Mouse (Mus musculus) limb, embryonic 14.5 days (tissue): ENCODE measurements around the gene Exoc6b. TPM values are rescaled to one million over a fixed set of nuclear protein-coding genes. Genes with fewer than 3 reads are reported as not detected.

Source experiments
- ATAC-seq: fragments of 200-750 bp; cut with Nextera tagmentation; 2 replicates; pipeline ENCODE4 v1.8.0; 2017; ENCODE audit warnings: low read depth, moderate number of reproducible peaks, moderate TSS enrichment; ENCODE audit not compliant: low FRiP score
- DNase-seq: peaks from one replicate; pipeline ENCODE4 v3.0.0-alpha.2; 2015; ENCODE audit warnings: low spot score
- H3K27ac ChIP-seq: fragments of 300-500 bp; sonication (generic); replicated peaks from 2 replicates; pipeline ENCODE4 v1.5.1; 2014; ENCODE audit warnings: low read depth, mild to moderate bottlenecking, low read length, moderate library complexity, mixed read lengths
- H3K27me3 ChIP-seq: fragments of 300-500 bp; sonication (generic); 2 replicates; pipeline ENCODE4 v1.6.1; 2014; ENCODE audit warnings: low read length, mixed read lengths; ENCODE audit not compliant: control insufficient read depth, insufficient read depth
- H3K36me3 ChIP-seq: fragments of 300-500 bp; sonication (generic); 2 replicates; pipeline ENCODE4 v1.6.1; 2014; ENCODE audit warnings: mild to moderate bottlenecking, low read length, moderate library complexity, mixed read lengths; ENCODE audit not compliant: control insufficient read depth, insufficient read depth
- H3K4me1 ChIP-seq: fragments of 300-500 bp; sonication (generic); 2 replicates; pipeline ENCODE4 v1.6.1; 2014; ENCODE audit warnings: antibody characterized with exemption, low read length, mixed read lengths; ENCODE audit not compliant: control insufficient read depth, insufficient read depth
- H3K4me2 ChIP-seq: fragments of 300-500 bp; sonication (generic); replicated peaks from 2 replicates; pipeline ENCODE4 v1.6.1; 2014; ENCODE audit warnings: low read depth, mild to moderate bottlenecking, low read length, moderate library complexity; ENCODE audit not compliant: severe bottlenecking
- H3K4me3 ChIP-seq: fragments of 300-500 bp; sonication (generic); replicated peaks from 2 replicates; pipeline ENCODE4 v1.5.1; 2014; ENCODE audit warnings: low read length
- H3K9ac ChIP-seq: fragments of 300-500 bp; sonication (generic); 2 replicates; pipeline ENCODE4 v1.6.1; 2014; ENCODE audit warnings: mild to moderate bottlenecking, low read depth, low read length, moderate library complexity; ENCODE audit not compliant: severe bottlenecking
- H3K9me3 ChIP-seq: fragments of 300-500 bp; sonication (generic); 2 replicates; pipeline ENCODE4 v1.6.1; 2016; ENCODE audit warnings: low read length; ENCODE audit not compliant: control insufficient read depth
- POLR2A ChIP-seq: fragments of 200-500 bp; IDR thresholded peaks from 2 replicates; pipeline ENCODE4 v1.8.0; 2012; ENCODE audit warnings: inconsistent platforms, mild to moderate bottlenecking, moderate library complexity, borderline replicate concordance; ENCODE audit not compliant: insufficient read depth, insufficient read length; ENCODE audit errors: extremely low read depth
- WGBS: fragments of 180-500 bp; shearing (Covaris S2); extraction: QIAGEN DNeasy Blood & Tissue Kit; methylation state at CpG from one replicate; pipeline ENCODE4 v1.1.7; 2014; 5-methylcytosine and 5-hydroxymethylcytosine counted together
- polyA plus RNA-seq, 2 experiments: library from polyadenylated mRNA; depleted of rRNA in 1 of 2; stranded (reverse) in 1 of 2; unstranded in 1 of 2; fragments of >200 nt; fragmentation: Nextera tagmentation in 1 of 2; extraction: Ambion mirVana in 1 of 2; gene quantifications; 2 replicates each; pipeline versions ENCODE4 v1.2.1 to v1.2.3; 2012 to 2014

Gene Exoc6b
- polyA plus RNA-seq, 2 experiments: 16.1 to 40.7 TPM

- no peak overlapping the region for H3K4me2 ChIP-seq
- no peak for TF ChIP-seq POLR2A
- no peak for ATAC-seq
These were observed 122.7 kb downstream of the Exoc6b start for GRCm38 (mm10) chr6:84946569-84946968.

GRCm38 (mm10) chr6:84946106-84946505, 123.2 kb downstream of the Exoc6b start:
- Histone ChIP-seq H3K4me3 (no peak overlapping the region), H3K27me3 (no peaks in the 10 kb centered on the region), H3K9ac (no peak overlapping the region), H3K36me3 (no peaks in the 10 kb centered on the region), H3K4me2 (no peak overlapping the region), H3K9me3 (no peaks in the 10 kb centered on the region), H3K4me1 (no peaks in the 10 kb centered on the region), H3K27ac (no peak overlapping the region)
- 76% methylated on average over 2 of the region's 2 CpGs for whole genome bisulfite sequencing
- ATAC-seq: no peak
- no peak for TF ChIP-seq POLR2A
- DNase-seq: no peak

More at GRCm38 (mm10) chr6:84946569-84946968, 122.7 kb downstream of the Exoc6b start:
- Histone ChIP-seq H3K27me3 (no peaks in the 10 kb centered on the region), H3K4me3 (no peak overlapping the region), H3K4me1 (no peaks in the 10 kb centered on the region), H3K36me3 (no peaks in the 10 kb centered on the region), H3K27ac (no peak overlapping the region), H3K9ac (no peak overlapping the region), H3K9me3 (no peaks in the 10 kb centered on the region)
- 62% methylated on average over 3 of the region's 3 CpGs for WGBS
- DNase-seq: no peak

GRCm38 (mm10) chr6:84932953-84933921, 136.1 kb downstream of the Exoc6b start:
- H3K27ac ChIP-seq: 0 out of 2 replicates have a peak overlapping the region, but pooled peaks have one; percentile 19
- 43% methylated on average over 11 of the region's 11 CpGs for WGBS
- peak; percentile 38 for DNase-seq

GRCm38 (mm10) chr6:84931051-84931450, 138.3 kb downstream of the Exoc6b start:
- H3K4me2 ChIP-seq: no peak overlapping the region
- no peaks in the 10 kb centered on the region for H3K27me3 ChIP-seq
- no peak overlapping the region for H3K9ac ChIP-seq
- TF ChIP-seq POLR2A: no peak
- ATAC-seq (no peak), DNase-seq (no peak)
- H3K9me3 ChIP-seq: no peaks in the 10 kb centered on the region
- no peak overlapping the region for H3K27ac ChIP-seq
- no peaks in the 10 kb centered on the region for H3K36me3 ChIP-seq
- peaks cover 19% of the 10 kb centered on the region for H3K4me1 ChIP-seq
- H3K4me3 ChIP-seq: no peak overlapping the region
- WGBS: 25% methylated on average over 1 of the region's 1 CpGs

More at GRCm38 (mm10) chr6:84932953-84933921, 136.1 kb downstream of the Exoc6b start:
- Histone ChIP-seq H3K9me3 (no peaks in the 10 kb centered on the region), H3K27me3 (no peaks in the 10 kb centered on the region), H3K4me1 (peaks cover 19% of the 10 kb centered on the region), H3K9ac (no peak overlapping the region), H3K36me3 (no peaks in the 10 kb centered on the region), H3K4me2 (no peak overlapping the region), H3K4me3 (no peak overlapping the region)
- ATAC-seq: no peak
- TF ChIP-seq POLR2A: no peak

- H3K4me3 ChIP-seq: no peak overlapping the region
- 63% methylated on average over 3 of the region's 3 CpGs for WGBS
- no peak overlapping the region for H3K9ac ChIP-seq
- no peak for ATAC-seq
- H3K36me3 ChIP-seq: no peaks in the 10 kb centered on the region
- no peak for TF ChIP-seq POLR2A
- H3K4me2 ChIP-seq: no peak overlapping the region
- H3K27me3 ChIP-seq: no peaks in the 10 kb centered on the region
- DNase-seq: no peak
- H3K4me1 ChIP-seq: peaks cover 7% of the 10 kb centered on the region
- H3K9me3 ChIP-seq: no peaks in the 10 kb centered on the region
- H3K27ac ChIP-seq: no peak overlapping the region
These were observed 143.2 kb downstream of the Exoc6b start for GRCm38 (mm10) chr6:84926066-84926465.
